Mouse (Mus musculus) layer of hippocampus, adult 6 months (tissue): ENCODE results near the gene Olfr303. TPM values are rescaled to one million over a fixed set of nuclear protein-coding genes. Genes with fewer than 3 reads are reported as not detected.

Experiments
- long read RNA-seq, 2 experiments: library from polyadenylated mRNA; unstranded; transcript quantifications; one replicate each; pipeline ENCODE4 v2.0.0; 2019 to 2020
- polyA plus RNA-seq: library from polyadenylated mRNA; unstranded; fragments of <200 nt; fragmentation: Nextera tagmentation; gene quantifications from 2 replicates; pipeline ENCODE4 v1.2.3, GENCODE M21; 2021

Gene Olfr303
- not detected in 2 replicates for polyA plus RNA-seq
- long read RNA-seq, experiment 1: 0 reads
- long read RNA-seq, experiment 2: 0 reads

GRCm38 (mm10) chr7:86397689-86398088 lies at the start of gene Olfr303:
TSS of gene Olfr303 (minus strand) at chr7:86397789.

GRCm38 (mm10) chr7:86403546-86403945 lies 6.0 kb upstream of the Olfr303 start, which contains the start of gene Olfr301:
TSS of gene Olfr301 (plus strand) at chr7:86403846.

DNA sequence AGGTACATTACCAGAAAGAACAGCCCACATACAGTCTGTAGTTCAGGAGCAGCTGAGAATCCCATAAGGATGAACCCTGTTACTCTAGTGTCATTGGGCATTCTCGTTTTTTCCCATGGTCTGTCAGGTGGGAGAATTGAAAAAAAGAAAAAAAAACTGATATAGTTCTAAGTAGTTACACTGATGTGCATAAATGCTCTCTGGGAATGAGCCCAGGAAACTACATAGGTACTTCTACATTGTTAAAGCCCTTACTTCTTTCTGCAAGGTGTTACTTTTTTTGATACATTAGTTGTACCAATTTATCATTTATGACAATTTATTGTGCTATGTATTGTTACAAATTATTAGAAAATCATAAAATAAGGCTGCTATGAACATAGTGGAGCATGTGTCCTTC lies 11.0 kb downstream of the Olfr303 start, which contains the start of gene Olfr304:
Gene Olfr304 (minus strand): TSS at position 101 of the 400 bp plus-strand sequence.

DNA sequence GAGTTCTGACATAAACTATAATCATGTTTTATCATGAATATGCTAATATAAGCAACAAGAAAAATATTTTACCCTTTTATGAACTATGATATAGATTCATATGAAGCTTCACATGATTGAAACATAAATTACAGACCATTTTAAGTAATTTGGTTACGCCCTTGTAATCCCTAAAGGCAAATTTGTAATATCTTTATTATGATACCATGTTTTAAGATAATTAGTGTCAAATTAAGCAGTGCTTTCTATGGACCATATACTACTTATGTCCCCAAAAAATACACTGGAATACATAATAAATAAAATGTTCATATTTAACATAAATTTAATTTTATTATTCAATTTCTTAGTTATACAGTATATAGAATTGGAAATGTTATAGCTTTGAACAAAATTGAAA lies 30.8 kb downstream of the Olfr303 start, which contains the start of gene Olfr305:
Gene Olfr305 (minus strand): TSS at position 101 of the 400 bp plus-strand sequence.

Other genes starting within 250 kb of the Olfr303 start
- gene Vmn2r75, start 226.0 kb downstream of the Olfr303 start, polyA plus RNA-seq: not detected in 2 replicates
- not detected in 2 replicates for gene Vmn2r76, start 151.5 kb downstream of the Olfr303 start, polyA plus RNA-seq
- gene Olfr310, start 120.6 kb downstream of the Olfr303 start, polyA plus RNA-seq: not detected in 2 replicates
- gene Olfr309, start 84.1 kb downstream of the Olfr303 start, polyA plus RNA-seq: not detected in 2 replicates
- not detected in 2 replicates for gene Olfr308, start 72.2 kb downstream of the Olfr303 start, polyA plus RNA-seq
- gene Olfr307, start 60.2 kb downstream of the Olfr303 start, polyA plus RNA-seq: not detected in 2 replicates
- gene Olfr305, start 30.9 kb downstream of the Olfr303 start, polyA plus RNA-seq: not detected in 2 replicates
- gene Olfr304, start 11.1 kb downstream of the Olfr303 start, polyA plus RNA-seq: not detected in 2 replicates
- not detected in 2 replicates for gene Olfr301, start 6.1 kb upstream of the Olfr303 start, polyA plus RNA-seq
- not detected in 2 replicates for gene Olfr299, start 62.1 kb upstream of the Olfr303 start, polyA plus RNA-seq
- gene Olfr298, start 94.7 kb upstream of the Olfr303 start, polyA plus RNA-seq: not detected in 2 replicates
- gene Olfr297, start 122.2 kb upstream of the Olfr303 start, polyA plus RNA-seq: not detected in 2 replicates
- gene Olfr295, start 186.1 kb upstream of the Olfr303 start, polyA plus RNA-seq: not detected in 2 replicates
- not detected in 2 replicates for gene Olfr294, start 218.9 kb upstream of the Olfr303 start, polyA plus RNA-seq